Mouse (Mus musculus) ES-E14 (cell line): ENCODE measurements around the gene Slc5a3.

Source experiments
- CHD2 ChIP-seq: IDR thresholded peaks from 2 replicates; pipeline ENCODE4 v1.6.1; 2014; ENCODE audit warnings: mild to moderate bottlenecking, low read depth, low read length, inconsistent platforms
- HCFC1 ChIP-seq: IDR thresholded peaks from 2 replicates; pipeline ENCODE4 v1.6.1; 2012; ENCODE audit warnings: low read length, inconsistent platforms, borderline replicate concordance; ENCODE audit not compliant: insufficient read depth
- MAFK ChIP-seq: IDR thresholded peaks from 2 replicates; pipeline ENCODE4 v1.6.1; 2014; ENCODE audit warnings: mild to moderate bottlenecking, low read depth, low read length, inconsistent platforms; ENCODE audit not compliant: insufficient read depth
- ZC3H11A ChIP-seq: IDR thresholded peaks from 2 replicates; pipeline ENCODE4 v1.6.1; 2012; ENCODE audit warnings: low read depth, mild to moderate bottlenecking, inconsistent platforms, low read length, borderline replicate concordance

GRCm38 (mm10) chr16:92051777-92052310 lies 6.3 kb upstream of the Slc5a3 start:
- TF ChIP-seq CHD2 (no peak), MAFK (no peak), HCFC1 (no peak), ZC3H11A (no peak)
